Mouse (Mus musculus) MEL (cell line): Measurements from ENCODE around the gene Snx18. TPM values are rescaled to one million over a fixed set of nuclear protein-coding genes. Genes with fewer than 3 reads are reported as not detected.

Source experiments
- DNase-seq: peaks from one replicate; pipeline ENCODE4 v3.0.0; 2011; ENCODE audit warnings: low read depth, low spot score
- H3K27ac ChIP-seq: 2 replicates; pipeline ENCODE4 v1.5.1; 2012; ENCODE audit warnings: low read depth, mild to moderate bottlenecking, control low read depth, low read length, moderate library complexity; ENCODE audit not compliant: control insufficient read depth
- H3K27me3 ChIP-seq, 2 experiments: fragments of 150-350 bp in 1 of 2; sonication (generic) in 1 of 2; 2 replicates each; pipeline ENCODE4 v1.6.1; 2012; ENCODE audit warnings: low read length in 2 of 2, mild to moderate bottlenecking in 2 of 2, improper control_type of control experiment in 1 of 2, moderate library complexity in 1 of 2; ENCODE audit not compliant: insufficient read depth in 2 of 2, control insufficient read depth in 1 of 2
- H3K36me3 ChIP-seq, 2 experiments: 2 replicates each; pipeline ENCODE4 v1.6.1; 2012 to 2014; ENCODE audit warnings: low read length in 2 of 2, improper control_type of control experiment in 1 of 2, inconsistent platforms in 1 of 2, mild to moderate bottlenecking in 1 of 2; ENCODE audit not compliant: insufficient read depth in 2 of 2, control insufficient read depth in 1 of 2
- H3K4me1 ChIP-seq, 2 experiments: fragments of 150-350 bp in 1 of 2; sonication (generic) in 1 of 2; 2 replicates each; pipeline ENCODE4 v1.6.1; 2012; ENCODE audit warnings: low read length in 2 of 2, improper control_type of control experiment in 1 of 2, mild to moderate bottlenecking in 1 of 2; ENCODE audit not compliant: insufficient read depth in 2 of 2, control insufficient read depth in 1 of 2
- H3K4me3 ChIP-seq, 2 experiments: fragments of 150-350 bp in 1 of 2; sonication (generic) in 1 of 2; 2 replicates each; pipeline ENCODE4 v1.5.1; 2012; ENCODE audit warnings: low read depth in 2 of 2, low read length in 2 of 2, mild to moderate bottlenecking in 2 of 2, moderate library complexity in 2 of 2, control low read depth in 1 of 2, improper control_type of control experiment in 1 of 2; ENCODE audit not compliant: control insufficient read depth in 1 of 2, insufficient read depth in 1 of 2
- H3K79me2 ChIP-seq: 2 replicates; pipeline ENCODE4 v1.6.1; 2012; ENCODE audit warnings: mild to moderate bottlenecking, low read length, moderate library complexity; ENCODE audit not compliant: control insufficient read depth, poor library complexity, insufficient read depth
- H3K9ac ChIP-seq: 2 replicates; pipeline ENCODE4 v1.6.1; 2012; ENCODE audit warnings: low read depth, mild to moderate bottlenecking, control low read depth, low read length, moderate library complexity; ENCODE audit not compliant: control insufficient read depth, poor library complexity, severe bottlenecking
- H3K9me3 ChIP-seq: fragments of 150-350 bp; sonication (generic); replicated peaks from 2 replicates; pipeline ENCODE4 v1.6.1; 2012; ENCODE audit warnings: mild to moderate bottlenecking, low read length, improper control_type of control experiment, moderate library complexity; ENCODE audit not compliant: insufficient read depth
- BHLHE40 ChIP-seq: IDR thresholded peaks from 2 replicates; pipeline ENCODE4 v1.6.1; 2012; ENCODE audit warnings: low read depth, mild to moderate bottlenecking, inconsistent platforms, low read length, improper control_type of control experiment, borderline replicate concordance
- CHD2 ChIP-seq: IDR thresholded peaks from 2 replicates; pipeline ENCODE4 v1.6.1; 2011; ENCODE audit warnings: low read length, improper control_type of control experiment
- CTCF ChIP-seq, 3 experiments: IDR thresholded peaks in 2 of 3; conservative IDR thresholded peaks in 1 of 3; 2 replicates each; pipeline ENCODE4 v1.5.1; 2011 to 2012; ENCODE audit warnings: low read length in 3 of 3, low read depth in 2 of 3, mild to moderate bottlenecking in 2 of 3, improper control_type of control experiment in 1 of 3, inconsistent platforms in 1 of 3, mixed read lengths in 1 of 3, moderate library complexity in 1 of 3; ENCODE audit not compliant: control insufficient read depth in 1 of 3, insufficient read depth in 1 of 3, poor library complexity in 1 of 3, severe bottlenecking in 1 of 3
- E2F4 ChIP-seq: IDR thresholded peaks from 2 replicates; pipeline ENCODE4 v1.6.1; 2011; ENCODE audit warnings: low read depth, low read length, improper control_type of control experiment, borderline replicate concordance
- ELF1 ChIP-seq: IDR thresholded peaks from 2 replicates; pipeline ENCODE4 v1.6.1; 2014; ENCODE audit warnings: low read depth, mild to moderate bottlenecking, inconsistent platforms, low read length, improper control_type of control experiment, moderate library complexity
- EP300 ChIP-seq, 2 experiments: IDR thresholded peaks; 2 replicates each; pipeline ENCODE4 v1.6.1; 2011; ENCODE audit warnings: improper control_type of control experiment in 2 of 2, low read length in 2 of 2, low read depth in 1 of 2, mild to moderate bottlenecking in 1 of 2
- HCFC1 ChIP-seq: IDR thresholded peaks from 2 replicates; pipeline ENCODE4 v1.6.1; 2012; ENCODE audit warnings: low read depth, mild to moderate bottlenecking, inconsistent platforms, low read length, improper control_type of control experiment, moderate library complexity
- MAX ChIP-seq: IDR thresholded peaks from 2 replicates; pipeline ENCODE4 v1.6.1; 2011; ENCODE audit warnings: low read length, improper control_type of control experiment
- MEF2A ChIP-seq: IDR thresholded peaks from 2 replicates; pipeline ENCODE4 v1.6.1; 2014; ENCODE audit warnings: low read depth, mild to moderate bottlenecking, inconsistent platforms, low read length, improper control_type of control experiment; ENCODE audit not compliant: poor library complexity, insufficient replicate concordance, severe bottlenecking; ENCODE audit errors: extremely low read depth
- MYB ChIP-seq: IDR thresholded peaks from 2 replicates; pipeline ENCODE4 v1.6.1; 2011; ENCODE audit warnings: mild to moderate bottlenecking, low read depth, low read length, improper control_type of control experiment
- NELFE ChIP-seq: IDR thresholded peaks from 2 replicates; pipeline ENCODE4 v1.6.1; 2011; ENCODE audit warnings: low read depth, low read length, improper control_type of control experiment
- NRF1 ChIP-seq: IDR thresholded peaks from 2 replicates; pipeline ENCODE4 v1.6.1; 2014; ENCODE audit warnings: low read depth, mild to moderate bottlenecking, inconsistent platforms, low read length, improper control_type of control experiment, moderate library complexity; ENCODE audit not compliant: poor library complexity, insufficient read depth, severe bottlenecking
- POLR2AphosphoS5 ChIP-seq: IDR thresholded peaks from 2 replicates; pipeline ENCODE4 v1.6.1; 2012; ENCODE audit warnings: low read depth, borderline replicate concordance, mild to moderate bottlenecking, inconsistent platforms, low read length, moderate library complexity, mixed read lengths
- RAD21 ChIP-seq: IDR thresholded peaks from 2 replicates; pipeline ENCODE4 v1.6.1; 2011; ENCODE audit warnings: mild to moderate bottlenecking, low read depth, low read length, improper control_type of control experiment
- RCOR1 ChIP-seq: IDR thresholded peaks from 2 replicates; pipeline ENCODE4 v1.6.1; 2012; ENCODE audit warnings: low read depth, mild to moderate bottlenecking, inconsistent platforms, low read length, improper control_type of control experiment
- SIN3A ChIP-seq: IDR thresholded peaks from 2 replicates; pipeline ENCODE4 v1.6.1; 2012; ENCODE audit warnings: low read length, improper control_type of control experiment, inconsistent platforms
- TAL1 ChIP-seq: IDR thresholded peaks from 2 replicates; pipeline ENCODE4 v1.6.1; 2012; ENCODE audit warnings: mild to moderate bottlenecking, inconsistent platforms, low read length, moderate library complexity, mixed read lengths
- TBP ChIP-seq: IDR thresholded peaks from 2 replicates; pipeline ENCODE4 v1.8.0; 2011; ENCODE audit warnings: low read depth, low read length, improper control_type of control experiment
- UBTF ChIP-seq: IDR thresholded peaks from 2 replicates; pipeline ENCODE4 v1.6.1; 2012; ENCODE audit warnings: low read depth, mild to moderate bottlenecking, inconsistent platforms, low read length, improper control_type of control experiment, moderate library complexity, borderline replicate concordance; ENCODE audit not compliant: insufficient read depth
- USF1 ChIP-seq: IDR thresholded peaks from 2 replicates; pipeline ENCODE4 v1.6.1; 2014; ENCODE audit warnings: low read depth, mild to moderate bottlenecking, inconsistent platforms, low read length, improper control_type of control experiment, moderate library complexity
- ZC3H11A ChIP-seq: IDR thresholded peaks from 2 replicates; pipeline ENCODE4 v1.6.1; 2012; ENCODE audit warnings: low read depth, mild to moderate bottlenecking, inconsistent platforms, low read length, improper control_type of control experiment
- ZKSCAN1 ChIP-seq: IDR thresholded peaks from 2 replicates; pipeline ENCODE4 v1.6.1; 2012; ENCODE audit warnings: low read depth, mild to moderate bottlenecking, inconsistent platforms, low read length, improper control_type of control experiment, moderate library complexity
- polyA plus RNA-seq, 2 experiments: library from polyadenylated mRNA; stranded (reverse) in 1 of 2; unstranded in 1 of 2; fragments of >175 nt in 1 of 2; fragments of >200 nt in 1 of 2; gene quantifications; 2 replicates each; pipeline versions ENCODE4 v1.2.1 to v1.2.4; 2012; ENCODE audit warnings: low replicate concordance in 2 of 2, low read depth in 1 of 2; ENCODE audit not compliant: insufficient read length in 2 of 2, insufficient read depth in 1 of 2, missing spikeins in 1 of 2
- total RNA-seq: library from RNA; depleted of rRNA; stranded (reverse); fragments of 300-350 nt; gene quantifications from 2 replicates; pipeline ENCODE4 v1.2.3, GENCODE M21; 2012

Snx18 gene
- total and polyA plus RNA-seq, 3 experiments: 7.7 to 8.7 TPM; not detected in 1

DNA sequence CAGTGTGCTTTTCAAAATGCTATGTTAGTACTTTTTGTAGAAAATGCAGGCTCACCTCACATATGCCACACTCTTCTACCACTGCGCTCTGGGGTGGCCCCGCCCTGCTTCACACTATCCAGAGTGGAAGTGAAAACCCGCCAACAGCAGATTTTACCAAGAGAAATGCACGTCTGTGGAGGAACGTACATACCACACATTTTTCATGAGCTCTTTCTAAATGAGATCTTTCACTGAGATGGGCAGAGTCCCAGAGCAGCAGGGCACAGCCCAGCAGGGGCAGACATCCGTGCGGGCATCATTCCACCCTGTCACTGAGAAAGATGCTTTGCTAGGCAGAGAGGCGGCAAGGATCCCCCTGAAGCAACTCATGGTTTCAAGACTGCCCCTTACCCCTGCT, 22.4 kb downstream of the Snx18 start:
- Histone ChIP-seq H3K27ac (no peak overlapping the region), H3K9me3 (no peaks in the 10 kb centered on the region), H3K4me3 (no peak overlapping the region), H3K9ac (no peak overlapping the region), H3K4me1 (no peaks in the 10 kb centered on the region), H3K36me3 (no peaks in the 10 kb centered on the region; a peak in 1 of 4 replicates), H3K79me2 (0 out of 2 replicates have a peak, but pooled peaks cover 2% of the 10 kb centered on the region), H3K27me3 (no peaks in the 10 kb centered on the region)
- no peak for DNase-seq
- TF ChIP-seq NELFE (no peak), BHLHE40 (no peak), CTCF (IDR thresholded peaks at IDR 0.05 in 2 of 3, conservative IDR thresholded peaks at IDR 0.05 in 1 of 3; ENCODE audit: control insufficient read depth in 1 of 3, insufficient read depth in 1 of 3, low read depth in 2 of 3, low read length in 3 of 3, poor library complexity in 1 of 3, severe bottlenecking in 1 of 3) (no peak), POLR2AphosphoS5 (no peak), TAL1 (no peak), MAX (no peak), HCFC1 (no peak), ZKSCAN1 (no peak), EP300 (IDR thresholded peaks at IDR 0.05; ENCODE audit: low read depth in 1 of 2, low read length in 2 of 2) (no peak), CHD2 (no peak), ELF1 (no peak)

DNA sequence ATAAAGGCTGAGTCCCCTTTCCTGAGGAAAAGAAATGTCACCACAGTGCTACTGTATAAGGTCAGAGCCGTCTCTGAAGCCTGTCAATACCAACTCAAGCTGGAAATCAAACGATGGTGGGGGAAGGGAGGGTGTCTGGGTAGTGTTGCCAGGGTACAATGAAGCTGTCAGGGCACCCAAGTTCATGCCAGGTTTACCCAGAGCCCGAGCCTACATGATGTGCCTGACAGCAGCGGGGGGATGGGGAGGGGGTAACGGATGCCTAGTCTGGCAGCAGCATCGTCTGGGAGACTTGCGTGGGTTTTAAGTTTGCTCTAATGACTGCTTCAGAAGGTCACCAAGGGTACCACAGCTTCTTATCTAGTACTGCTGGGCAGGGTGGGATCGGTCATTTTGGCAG, 23.1 kb downstream of the Snx18 start:
- Histone ChIP-seq H3K9ac (no peak overlapping the region), H3K9me3 (no peaks in the 10 kb centered on the region)

DNA sequence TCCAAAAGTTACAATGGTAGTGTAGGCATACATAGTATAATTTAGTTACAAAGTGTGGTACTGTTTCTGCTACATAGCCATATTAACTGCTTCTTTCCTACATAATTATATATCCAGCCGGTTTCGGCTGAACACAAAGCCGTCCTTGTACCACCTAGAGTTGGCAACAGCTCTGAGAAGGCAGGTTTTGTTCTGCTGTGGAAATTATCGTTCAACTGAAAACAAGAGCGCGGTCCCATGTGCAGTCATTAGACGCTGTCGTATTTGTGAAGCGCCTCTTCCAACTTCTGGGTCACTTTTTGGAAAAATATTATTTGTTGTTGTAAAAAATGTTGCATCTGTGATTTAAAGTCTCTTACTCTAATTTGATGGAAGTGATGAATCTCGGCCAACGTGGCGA, 24.0 kb downstream of the Snx18 start:
- no peak for DNase-seq
- Histone ChIP-seq H3K36me3 (no peaks in the 10 kb centered on the region; a peak in 1 of 4 replicates), H3K9me3 (no peaks in the 10 kb centered on the region), H3K27me3 (no peaks in the 10 kb centered on the region), H3K9ac (no peak overlapping the region), H3K4me3 (no peak overlapping the region), H3K79me2 (no peaks in the 10 kb centered on the region), H3K4me1 (no peaks in the 10 kb centered on the region), H3K27ac (no peak overlapping the region)
- TF ChIP-seq CTCF (IDR thresholded peaks at IDR 0.05 in 2 of 3, conservative IDR thresholded peaks at IDR 0.05 in 1 of 3; ENCODE audit: control insufficient read depth in 1 of 3, insufficient read depth in 1 of 3, low read depth in 2 of 3, low read length in 3 of 3, poor library complexity in 1 of 3, severe bottlenecking in 1 of 3) (no peak), RCOR1 (no peak), MEF2A (no peak), NRF1 (no peak), RAD21 (no peak), UBTF (no peak), NELFE (no peak), E2F4 (no peak), ZC3H11A (no peak), TBP (no peak), HCFC1 (no peak), SIN3A (no peak)

More for the DNA sequence above, 23.1 kb downstream of the Snx18 start:
- Histone ChIP-seq H3K27ac (no peak overlapping the region), H3K4me3 (no peak overlapping the region), H3K79me2 (no peaks in the 10 kb centered on the region), H3K36me3 (no peaks in the 10 kb centered on the region; a peak in 1 of 4 replicates), H3K27me3 (no peaks in the 10 kb centered on the region), H3K4me1 (no peaks in the 10 kb centered on the region)
- DNase-seq: no peak
- no peak for TF ChIP-seq BHLHE40
- no peak for TF ChIP-seq USF1
- TF ChIP-seq MYB: no peak
